Mouse (Mus musculus) telencephalon, adult 2 months (tissue): ENCODE measurements around the gene Glod5.
"Not testable (repeated sequence)": the region's sequence is repeated elsewhere in the genome, so short reads cannot be mapped to it uniquely, and the experiment has no call there.

Experiments used
- DNase-seq: peaks from one replicate; pipeline ENCODE4 v3.0.0-alpha.2; 2011; ENCODE audit warnings: low read depth, low spot score

Glod5 gene

DNA sequence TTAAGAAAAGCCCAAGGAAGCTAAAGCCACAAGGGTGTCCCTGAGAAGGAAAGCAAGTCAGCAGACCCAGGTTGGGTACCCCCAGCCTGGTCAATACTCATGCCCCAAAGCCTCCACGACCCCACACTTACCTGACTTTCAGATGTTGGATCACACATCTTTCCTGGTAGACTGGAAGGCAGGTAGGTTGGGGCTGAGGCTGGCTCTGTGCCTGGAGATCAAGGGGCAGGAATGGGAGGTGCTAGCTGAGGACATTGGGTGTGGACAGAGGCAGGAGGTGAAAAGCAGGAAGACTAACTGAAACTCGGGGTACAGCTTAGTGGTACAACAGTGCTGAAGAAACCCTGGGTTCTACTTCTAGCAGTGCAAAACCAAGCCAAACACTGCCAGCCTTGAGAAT lies at the start of gene Glod5:
TSS of gene Glod5 (minus strand) at position 207 of the 400 bp plus-strand sequence.
- no peak for DNase-seq

DNA sequence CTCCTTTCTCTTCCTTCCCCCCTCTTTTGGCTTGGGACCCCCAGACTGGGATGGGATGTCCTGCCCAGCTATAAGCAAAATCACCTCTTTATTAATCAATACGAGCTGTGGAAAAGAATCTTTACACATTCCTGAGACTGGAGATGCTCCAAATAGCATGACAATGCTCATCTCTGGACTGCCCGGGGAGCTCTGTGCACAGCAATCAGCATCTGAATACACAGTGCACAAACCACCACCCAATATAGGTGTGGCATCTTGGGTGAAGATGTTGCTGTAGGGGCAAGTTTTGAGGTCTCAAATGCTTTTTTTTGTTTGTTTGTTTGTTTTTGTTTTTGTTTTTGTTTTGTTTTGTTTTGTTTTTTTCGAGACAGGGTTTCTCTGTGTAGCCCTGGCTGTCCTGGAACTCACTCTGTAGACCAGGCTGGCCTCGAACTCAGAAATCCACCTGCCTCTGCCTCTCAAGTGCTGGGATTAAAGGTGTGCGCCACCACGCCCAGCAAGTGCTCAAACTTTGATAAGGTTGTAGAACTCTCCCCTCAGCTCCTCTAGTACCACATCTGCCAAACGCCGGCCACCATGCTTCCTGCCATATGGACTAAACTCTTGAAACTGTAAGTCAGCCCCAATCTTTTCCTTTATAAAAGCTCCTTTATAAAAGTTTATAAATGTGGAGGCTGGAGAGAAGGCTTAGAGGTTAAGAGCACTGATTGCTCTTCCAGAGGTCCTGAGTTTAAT lies 32.9 kb upstream of the Glod5 start:
- not testable (repeated sequence) for DNase-seq

DNA sequence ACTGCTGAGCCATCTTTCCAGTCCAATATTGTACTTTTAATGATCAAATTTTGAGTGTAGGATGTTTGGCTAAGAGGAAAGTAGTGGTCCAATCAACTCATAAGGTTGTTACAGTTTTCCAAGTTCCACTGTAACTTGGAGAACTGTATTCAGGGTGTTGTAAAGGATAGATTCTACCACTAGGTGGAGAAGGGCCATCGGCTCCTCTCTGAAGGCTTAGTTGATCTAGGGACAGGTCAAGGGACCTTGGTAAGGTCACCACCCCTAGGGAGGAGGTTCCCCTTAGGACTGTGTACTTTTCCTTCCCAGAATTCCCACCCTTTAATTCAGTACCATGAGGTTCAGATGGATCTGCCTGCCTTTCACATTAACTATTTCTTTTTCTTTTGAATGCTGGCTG lies 14.7 kb upstream of the Glod5 start:
- DNase-seq, result no peak

DNA sequence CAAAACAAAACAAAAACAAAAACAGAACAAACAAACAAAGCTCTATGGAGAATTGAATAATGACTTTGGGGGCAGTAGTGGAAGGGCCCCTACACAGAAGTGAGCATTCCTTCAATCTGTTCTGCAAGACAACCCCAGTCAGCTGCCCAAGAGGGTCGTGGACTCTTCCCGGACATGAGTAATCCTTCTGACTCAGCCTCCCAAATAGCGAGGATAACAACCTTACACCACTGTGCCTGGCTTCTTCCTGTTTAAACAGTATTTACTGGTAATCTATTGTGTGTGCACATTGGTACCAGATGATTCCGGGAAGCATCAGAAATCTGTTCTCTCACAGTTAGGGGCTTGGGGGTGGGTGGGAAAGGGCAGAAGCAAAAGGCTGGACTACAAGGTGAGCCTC lies 8.5 kb upstream of the Glod5 start:
- DNase-seq, result no peak

DNA sequence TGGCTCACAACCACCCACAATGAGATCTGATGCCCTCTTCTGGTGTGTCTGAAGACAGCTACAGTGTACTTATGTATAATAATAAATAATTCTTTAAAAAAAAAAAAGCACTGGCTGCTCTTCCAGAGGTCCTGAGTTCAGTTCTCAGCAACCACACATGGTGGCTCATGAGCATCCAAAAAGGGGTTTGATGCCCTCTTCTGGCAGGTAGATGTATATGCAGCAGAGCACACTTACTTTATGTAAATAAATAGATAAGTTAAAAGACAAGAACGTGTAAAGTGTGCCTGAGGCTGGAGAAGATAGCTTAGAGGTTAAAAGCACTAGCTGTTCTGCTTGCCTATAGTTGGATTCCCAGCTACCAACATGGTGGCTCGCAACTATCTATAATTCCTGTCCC lies 6.5 kb upstream of the Glod5 start:
- DNase-seq, result no peak

DNA sequence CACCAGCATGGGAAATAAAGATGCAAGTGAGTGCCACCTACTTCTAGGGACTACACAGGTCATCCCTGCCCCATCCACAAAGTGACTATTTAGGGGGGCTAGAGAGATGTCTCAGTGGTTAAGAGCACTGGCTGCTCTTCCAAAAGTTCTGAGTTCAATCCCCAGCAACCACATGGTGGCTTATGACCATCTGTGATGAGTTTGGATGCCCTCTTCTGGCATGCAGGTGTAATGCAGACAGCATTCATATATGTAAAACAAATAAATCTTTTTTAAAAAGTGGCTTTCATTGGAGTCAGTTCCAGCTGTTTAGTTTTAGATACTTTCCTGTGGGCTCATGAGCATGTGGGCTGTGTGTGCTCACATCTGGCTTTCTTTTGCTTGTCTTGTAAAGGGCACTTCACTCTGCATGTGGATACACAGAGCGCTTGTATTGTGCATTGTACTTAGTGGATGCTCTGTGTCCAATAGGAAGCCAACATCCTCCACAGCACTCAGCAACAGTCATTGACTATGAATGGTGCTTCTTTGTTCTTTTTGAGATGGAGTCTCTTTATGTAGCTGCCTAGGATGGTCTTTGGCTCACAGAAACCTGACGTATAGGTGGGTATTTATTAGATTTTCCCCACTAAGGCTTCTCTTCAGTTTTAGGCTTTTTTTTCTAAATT lies 2.0 kb upstream of the Glod5 start:
- DNase-seq, result no peak

DNA sequence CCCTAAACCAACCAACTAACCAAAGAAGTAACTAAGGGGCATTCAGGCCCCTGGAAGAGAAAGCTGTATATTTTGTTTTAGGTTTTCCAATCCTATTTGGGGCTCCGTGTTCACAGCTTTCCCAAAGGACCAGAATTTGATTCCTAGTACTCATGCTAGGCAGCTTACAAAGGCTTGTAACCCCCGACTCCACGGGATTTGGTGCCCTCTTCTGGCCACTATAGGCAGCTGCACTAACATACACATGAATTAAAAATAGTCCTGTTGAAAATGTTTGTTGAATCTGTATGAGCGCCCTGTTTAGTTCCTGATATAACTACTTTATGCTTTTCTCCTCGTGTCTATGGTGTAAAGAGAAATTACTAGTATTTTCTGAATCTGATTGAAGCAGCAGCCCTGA lies 1.1 kb downstream of the Glod5 start:
- DNase-seq, result peak; percentile 6

DNA sequence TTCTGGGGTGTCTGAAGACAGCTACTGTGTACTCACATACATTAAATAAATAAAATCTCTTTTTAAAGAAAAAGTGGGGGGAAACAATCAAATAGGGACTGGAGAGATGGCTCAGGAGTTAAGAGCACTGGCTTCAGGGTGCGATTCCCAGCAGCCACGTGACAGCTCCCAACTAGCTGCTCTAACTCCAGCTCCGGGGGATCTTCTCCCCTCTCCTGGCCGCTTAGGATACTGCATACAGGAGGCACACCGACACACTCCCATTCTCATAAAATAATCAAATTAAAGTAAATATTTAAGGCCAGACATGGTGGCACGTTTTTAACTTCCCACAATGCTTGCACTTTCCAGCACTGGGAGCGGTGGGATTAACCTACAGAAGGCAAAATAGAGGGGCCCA lies 2.6 kb downstream of the Glod5 start:
- DNase-seq, result not testable (repeated sequence)

DNA sequence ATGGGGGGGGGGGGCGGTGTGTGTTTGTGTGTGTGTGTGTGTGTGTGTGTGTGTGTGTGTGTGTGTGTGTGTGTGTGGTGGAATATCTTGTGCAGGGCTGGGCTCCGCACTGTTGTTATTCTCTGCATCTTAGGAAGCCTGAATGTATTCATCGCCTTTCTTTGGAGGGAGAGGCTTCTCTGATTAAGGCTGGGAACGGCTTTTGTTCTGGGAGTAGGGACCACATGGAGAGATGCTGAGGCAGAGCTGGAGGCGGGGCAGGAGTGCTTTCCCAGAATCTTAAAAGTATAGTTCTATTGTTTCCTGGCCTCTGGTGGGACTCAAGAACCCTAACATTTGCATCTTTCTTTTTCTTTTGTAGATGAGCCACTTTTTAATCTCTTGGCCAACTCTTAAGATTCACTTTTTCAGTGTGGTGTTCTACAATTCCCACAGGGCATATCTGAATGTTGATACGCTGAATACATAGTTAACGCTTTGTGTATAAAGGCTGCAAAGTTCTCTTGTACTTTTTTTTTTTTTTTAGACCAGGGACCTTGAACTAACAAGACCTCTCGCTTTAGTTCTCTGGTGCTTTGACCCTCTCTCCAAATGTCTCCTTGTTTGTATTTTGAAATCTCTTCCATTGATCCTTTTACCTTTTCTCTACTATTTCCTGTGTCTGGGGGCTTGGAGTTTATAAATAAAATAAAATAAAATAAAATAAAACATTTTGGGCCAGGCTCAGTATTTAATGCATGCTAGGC lies 4.5 kb downstream of the Glod5 start:
- DNase-seq, result no peak

DNA sequence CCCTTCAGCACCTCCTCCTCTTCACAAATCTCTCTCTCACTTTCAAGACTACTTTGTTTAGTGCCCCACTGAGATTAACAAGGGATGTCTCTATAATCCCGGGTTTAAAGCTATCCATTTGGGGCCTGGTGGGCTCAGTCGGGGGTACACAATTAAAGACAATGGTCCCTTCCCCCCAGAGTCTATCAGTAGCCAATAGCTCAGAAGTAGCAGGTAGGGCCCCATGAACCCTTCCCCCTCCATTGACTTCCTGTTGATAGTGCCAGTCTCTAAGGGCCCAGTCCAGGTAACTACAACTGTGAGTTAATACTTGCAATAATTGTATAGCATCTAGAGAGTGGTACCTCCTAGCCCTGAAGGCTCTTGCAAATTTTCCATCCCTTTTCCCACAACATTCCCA lies 5.1 kb downstream of the Glod5 start:
- no peak for DNase-seq

DNA sequence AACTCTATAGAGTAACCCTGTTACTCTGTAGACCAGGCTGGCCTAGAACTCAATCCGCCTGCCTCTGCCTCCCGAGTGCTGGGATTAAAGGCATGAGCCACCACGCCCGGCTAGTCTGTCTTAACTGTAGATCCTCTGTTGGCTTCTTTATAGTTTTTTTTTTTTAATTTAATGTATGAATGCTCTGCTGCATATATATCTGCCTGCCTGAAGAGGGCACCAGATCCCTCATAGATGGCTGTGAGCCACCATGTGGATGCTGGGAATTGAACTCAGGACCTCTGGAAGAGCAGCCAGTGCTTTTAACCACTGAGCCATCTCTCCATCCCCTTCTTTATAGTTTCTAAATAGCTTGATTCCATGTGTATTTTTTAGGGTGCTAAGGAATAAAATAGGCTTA lies 8.9 kb downstream of the Glod5 start:
- not testable (repeated sequence) for DNase-seq

DNA sequence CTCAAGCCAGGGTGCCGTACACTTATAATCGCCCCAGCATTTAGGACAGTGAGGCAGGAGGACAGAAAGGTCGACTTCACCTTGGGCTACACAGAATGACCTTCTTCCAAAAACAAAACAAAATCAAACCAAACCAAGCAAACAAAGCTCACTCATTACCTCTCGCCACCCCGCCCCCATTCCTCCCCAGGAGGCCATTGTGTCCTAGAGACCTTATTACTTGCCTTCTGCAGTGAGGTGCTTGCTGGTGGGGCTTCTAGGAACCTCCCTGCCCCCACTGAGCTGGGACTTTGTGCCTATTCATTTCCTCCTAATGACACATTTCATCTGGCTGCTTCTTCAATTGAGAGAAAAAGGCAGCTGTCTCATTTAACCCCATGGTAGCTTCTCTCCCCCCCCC lies 9.7 kb downstream of the Glod5 start:
- DNase-seq, result no peak

DNA sequence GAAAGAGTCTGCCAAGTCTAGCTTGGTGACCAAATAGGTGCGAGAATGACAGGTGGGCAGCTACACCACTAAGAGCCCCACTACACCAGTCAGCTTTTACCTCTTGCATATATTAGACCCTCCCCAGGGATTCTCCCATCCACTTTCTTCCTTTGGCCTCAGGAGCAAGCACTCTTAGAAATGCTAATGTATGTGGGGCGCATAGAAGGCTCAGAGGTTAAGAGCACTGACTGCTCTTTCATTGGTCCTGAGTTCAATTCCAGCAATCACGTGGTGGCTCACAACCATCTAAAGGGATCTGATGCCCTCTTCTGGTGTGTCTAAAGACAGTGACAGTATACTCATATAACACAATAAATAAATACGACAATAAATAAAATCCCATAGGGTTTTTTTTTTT lies 15.3 kb downstream of the Glod5 start:
- no peak for DNase-seq

DNA sequence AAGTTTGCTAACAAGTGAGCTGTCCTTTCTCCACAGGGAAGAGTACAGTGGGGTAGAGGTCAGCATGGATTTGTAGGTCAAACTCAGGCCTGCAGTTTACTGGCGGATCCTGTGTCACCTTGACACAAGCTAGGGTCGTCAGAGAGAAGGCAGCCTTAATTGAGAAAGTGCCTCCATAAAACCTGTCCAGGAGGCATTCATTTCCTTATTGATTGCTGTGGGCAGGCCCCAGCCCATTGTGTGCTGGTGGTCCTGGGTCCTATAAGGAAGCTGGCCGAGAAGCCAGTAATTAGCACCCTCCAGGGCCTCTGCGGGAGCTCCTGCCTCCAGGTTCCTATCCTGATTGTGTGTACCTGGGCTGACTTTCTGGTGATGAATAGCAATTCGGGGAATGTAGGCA lies 16.3 kb downstream of the Glod5 start:
- DNase-seq, result no peak

DNA sequence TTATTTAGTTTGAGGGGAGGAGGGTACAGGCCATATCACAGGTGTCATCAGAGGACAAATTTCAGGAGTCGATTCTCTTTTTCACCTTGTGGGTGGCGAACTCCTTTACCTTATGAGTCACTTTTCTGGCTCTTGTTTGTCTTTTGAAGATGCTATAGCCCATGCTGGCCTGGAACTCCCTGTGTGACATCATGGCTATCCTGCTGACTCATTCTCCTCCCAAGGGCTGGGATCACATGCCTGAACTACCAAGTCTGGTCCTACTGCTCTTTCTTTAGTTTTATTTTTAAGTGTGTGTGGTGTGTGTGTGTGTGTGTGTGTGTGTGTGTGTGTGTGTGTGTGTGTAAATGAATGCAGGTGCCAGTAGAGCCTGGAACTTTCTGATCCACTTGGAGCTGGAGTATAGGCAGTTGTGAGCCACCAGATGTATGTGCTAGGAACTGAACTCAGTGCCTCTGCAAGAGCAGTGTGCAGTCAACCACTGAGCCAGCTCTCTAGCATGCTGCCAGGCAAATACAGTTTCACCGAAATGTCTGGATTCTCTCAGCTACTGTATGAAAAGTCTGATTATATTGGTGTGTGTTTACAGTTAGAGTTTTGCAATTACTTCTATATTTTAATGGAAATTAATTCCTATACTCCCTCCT lies 17.6 kb downstream of the Glod5 start:
- no peak for DNase-seq

DNA sequence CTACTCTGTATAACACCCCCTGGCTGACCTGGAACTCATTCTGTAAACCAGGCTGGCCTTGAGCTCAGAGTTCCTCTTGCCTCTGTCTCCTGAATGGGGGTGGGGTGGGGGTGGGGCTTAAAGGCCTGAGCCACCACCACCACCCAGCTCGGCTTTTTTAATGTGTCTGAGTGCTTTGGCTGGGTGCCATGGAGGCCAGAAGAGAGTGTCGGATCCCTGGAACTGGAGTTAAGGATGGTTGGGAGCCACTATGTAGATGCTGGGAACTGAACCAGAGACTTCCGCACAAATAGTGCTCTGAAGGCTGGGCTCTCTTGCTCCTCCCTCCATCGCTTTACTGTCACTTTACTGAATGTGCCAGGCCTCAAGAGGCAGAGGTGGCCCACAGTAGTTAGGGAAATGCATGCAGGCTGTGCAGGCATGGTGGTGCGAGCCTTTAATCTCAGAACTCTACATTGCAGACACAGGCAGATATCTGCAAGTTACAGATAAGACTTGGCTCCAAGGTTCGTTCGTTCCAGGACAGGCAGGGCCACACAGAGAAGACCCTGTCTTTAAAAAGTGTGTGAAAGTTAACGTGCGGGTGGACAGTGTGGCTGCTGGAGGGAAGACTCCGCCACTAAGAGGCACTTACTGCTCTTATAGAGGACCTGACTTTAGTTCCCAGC lies 25.1 kb downstream of the Glod5 start:
- no peak for DNase-seq

DNA sequence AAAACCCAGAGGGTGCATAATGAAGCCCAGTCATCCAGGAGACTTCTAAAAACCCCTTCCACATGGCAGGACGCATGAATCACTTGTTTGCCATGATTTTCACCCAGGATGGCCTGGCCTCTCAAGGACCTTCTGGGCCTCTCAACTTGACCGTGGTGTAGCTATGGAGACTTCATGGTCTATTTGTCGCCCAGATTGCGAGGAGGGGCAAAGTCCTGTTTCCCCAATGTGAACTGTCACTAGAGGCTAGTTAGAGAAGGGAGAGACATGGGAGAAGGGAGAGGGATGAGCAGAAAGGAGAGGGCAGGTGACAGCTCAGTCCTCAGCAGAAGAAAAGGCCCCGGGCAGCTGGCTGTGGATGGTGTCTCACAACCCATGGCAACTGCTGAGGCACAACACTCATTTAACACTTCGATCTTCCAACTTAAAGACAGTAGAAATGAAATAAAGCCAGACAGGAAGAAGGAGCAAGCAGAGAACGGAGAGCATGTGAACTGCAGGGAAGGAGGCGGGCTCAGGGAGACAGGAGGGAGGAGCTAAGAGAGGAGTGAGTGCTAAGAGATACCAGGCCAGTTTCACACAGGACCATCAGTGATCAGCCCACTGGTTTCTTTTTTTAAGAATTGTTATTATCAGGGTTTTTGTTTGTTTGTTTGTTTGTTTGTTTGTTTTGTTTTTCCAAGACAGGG lies 25.8 kb downstream of the Glod5 start:
- no peak for DNase-seq

DNA sequence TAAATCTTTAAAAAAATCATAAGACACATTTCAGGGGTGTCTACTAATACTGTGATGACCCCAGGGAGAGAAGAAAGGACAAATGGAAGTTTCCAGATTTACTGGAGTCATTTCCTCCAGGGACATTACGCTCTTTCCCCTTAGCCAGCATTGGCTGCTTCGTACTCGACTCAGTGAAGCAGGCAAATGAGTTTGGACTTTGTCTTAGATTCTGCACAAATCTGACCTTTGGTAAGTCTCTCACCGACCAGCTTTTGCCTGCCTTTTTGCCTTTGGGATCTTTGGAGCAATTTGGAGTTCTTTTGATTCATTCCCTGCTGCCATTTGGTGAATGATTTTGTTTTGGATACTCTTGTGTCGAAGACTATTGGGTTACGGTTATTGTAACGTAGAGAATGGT lies 36.9 kb downstream of the Glod5 start:
- DNase-seq, result no peak

DNA sequence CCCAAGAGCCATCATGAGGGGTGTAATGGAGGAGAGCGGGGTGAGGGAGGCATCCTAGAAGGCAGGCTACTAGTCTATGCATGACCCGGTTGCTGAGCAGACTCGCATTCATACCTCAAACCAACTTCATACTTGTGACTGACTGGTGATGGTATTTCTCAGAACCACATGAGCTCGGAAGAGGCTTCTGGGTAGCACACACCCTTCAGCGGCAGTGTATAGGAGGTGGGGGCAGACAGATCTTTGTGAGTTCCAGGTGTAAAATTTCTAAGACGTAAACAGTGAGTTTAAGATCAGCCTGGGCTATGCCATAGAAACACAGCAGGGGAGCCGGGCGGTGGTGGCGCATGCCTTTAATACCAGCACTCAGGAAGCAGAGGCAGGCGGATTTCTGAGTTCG lies 40.4 kb downstream of the Glod5 start, which contains the start of gene Gata1:
TSS of gene Gata1 (minus strand) at position 180 of the 400 bp plus-strand sequence.
- DNase-seq, result no peak

DNA sequence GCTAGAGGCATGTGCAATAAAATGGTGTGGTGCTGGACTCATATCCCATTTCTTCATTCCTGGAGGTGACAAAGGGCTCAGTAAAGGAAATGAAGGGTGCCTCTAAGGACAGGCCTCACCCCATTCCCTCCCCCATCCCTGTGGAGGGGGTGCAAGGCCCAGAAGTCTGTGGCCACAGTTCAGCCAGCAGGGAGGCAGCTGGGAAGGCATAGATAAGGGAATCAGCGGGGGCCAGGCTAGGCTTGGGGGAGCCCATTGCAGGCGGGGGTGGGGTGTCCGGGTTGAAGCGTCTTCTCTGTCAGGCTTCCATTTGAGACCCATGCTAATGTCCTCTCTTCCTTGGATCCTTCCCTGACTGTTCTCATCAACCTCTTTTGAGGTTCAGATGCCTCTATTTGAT lies 47.0 kb downstream of the Glod5 start:
- no peak for DNase-seq

DNA sequence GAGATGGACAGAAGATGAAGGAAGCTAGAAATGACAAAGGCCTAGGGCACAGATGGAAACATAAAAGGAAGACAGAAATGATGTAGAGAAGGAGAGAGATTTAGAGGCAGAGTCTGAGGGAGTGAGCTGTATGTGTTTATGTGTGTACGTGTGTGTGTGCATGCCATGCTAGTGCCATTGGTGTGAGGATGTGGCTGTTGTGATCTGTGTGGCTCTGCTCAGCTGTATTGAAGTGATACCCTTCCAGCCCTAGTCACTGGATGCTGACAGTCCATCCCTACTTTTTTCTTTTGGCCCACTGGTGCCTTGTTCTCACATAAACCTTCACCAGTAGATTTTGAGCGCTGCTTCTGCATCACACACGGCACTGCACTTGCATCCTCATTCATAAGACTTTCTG lies 49.4 kb downstream of the Glod5 start:
- DNase-seq, result no peak
